Mouse (Mus musculus): ENCODE results near the gene Ly86. TPM values are rescaled to one million over a fixed set of nuclear protein-coding genes. Genes with fewer than 3 reads are reported as not detected.

The Ly86 gene
- total RNA-seq (2014; rRNA removed) (6.0 and 8.6 TPM in 2 replicates), polyA plus RNA-seq (2012; rRNA removed) (1.9 and 4.4 TPM in 2 replicates)

GRCm38 (mm10) chr13:37344909-37345772 is at the start of gene Ly86:
Gene Ly86, plus strand, starts transcription at chr13:37345208.
- Histone ChIP-seq H3K4me1 (ENCODE audit: control insufficient read depth, insufficient read depth, low read length) (peaks cover 6% of the 10 kb centered on the region), H3K27ac (replicated peaks; ENCODE audit: insufficient read depth, low read depth, low read length) (peak within 1 kb of the TSS; percentile 73), H3K27me3 (ENCODE audit: control insufficient read depth, insufficient read depth, low read length) (no peaks in the 10 kb centered on the region), H3K36me3 (ENCODE audit: control insufficient read depth, insufficient read depth, low read length) (no peaks in the 10 kb centered on the region), H3K79me2 (ENCODE audit: control insufficient read depth, insufficient read depth, low read length) (no peaks in the 10 kb centered on the region), H3K4me3 (ENCODE audit: insufficient read depth, low read depth, low read length) (peak within 1 kb of the TSS; percentile 65), H3K9ac (ENCODE audit: low read depth, low read length) (peak within 1 kb of the TSS; percentile 62)
- DNase-seq (ENCODE audit: extremely low read depth, low read depth, low spot score), result no peak
- 90% methylated on average over 28 of the region's 28 CpGs for WGBS
- TF ChIP-seq CTCF (IDR thresholded peaks at IDR 0.05; ENCODE audit: low read depth, low read length) (no peak), POLR2A (IDR thresholded peaks at IDR 0.05; ENCODE audit: extremely low read depth, insufficient read depth, low read length) (no peak)

- Histone ChIP-seq H3K36me3 (ENCODE audit: control insufficient read depth, insufficient read depth, low read length) (no peaks in the 10 kb centered on the region), H3K4me3 (ENCODE audit: insufficient read depth, low read depth, low read length) (no peak overlapping the region), H3K79me2 (ENCODE audit: control insufficient read depth, insufficient read depth, low read length) (no peaks in the 10 kb centered on the region), H3K27me3 (ENCODE audit: control insufficient read depth, insufficient read depth, low read length) (no peaks in the 10 kb centered on the region), H3K4me1 (ENCODE audit: control insufficient read depth, insufficient read depth, low read length) (no peaks in the 10 kb centered on the region), H3K9ac (ENCODE audit: low read depth, low read length) (no peak overlapping the region), H3K27ac (replicated peaks; ENCODE audit: insufficient read depth, low read depth, low read length) (no peak overlapping the region)
- TF ChIP-seq CTCF (IDR thresholded peaks at IDR 0.05; ENCODE audit: low read depth, low read length) (no peak), POLR2A (IDR thresholded peaks at IDR 0.05; ENCODE audit: extremely low read depth, insufficient read depth, low read length) (no peak)
- 69% methylated on average over 5 of the region's 5 CpGs for WGBS
- no peak for DNase-seq (ENCODE audit: extremely low read depth, low read depth, low spot score)
Measured at GRCm38 (mm10) chr13:37297886-37298285, 47.1 kb upstream of the Ly86 start.

GRCm38 (mm10) chr13:37298856-37299255 is 46.2 kb upstream of the Ly86 start:
- no peaks in the 10 kb centered on the region for H3K36me3 ChIP-seq (ENCODE audit: control insufficient read depth, insufficient read depth, low read length)
- no peaks in the 10 kb centered on the region for H3K27me3 ChIP-seq (ENCODE audit: control insufficient read depth, insufficient read depth, low read length)
- WGBS, result 11% methylated on average over 1 of the region's 1 CpGs
- H3K4me1 ChIP-seq (ENCODE audit: control insufficient read depth, insufficient read depth, low read length), result no peaks in the 10 kb centered on the region
- DNase-seq (ENCODE audit: extremely low read depth, low read depth, low spot score), result peak; percentile 37
- H3K4me3 ChIP-seq (ENCODE audit: insufficient read depth, low read depth, low read length), result no peak overlapping the region
- TF ChIP-seq POLR2A (IDR thresholded peaks at IDR 0.05; ENCODE audit: extremely low read depth, insufficient read depth, low read length) (no peak), CTCF (IDR thresholded peaks at IDR 0.05; ENCODE audit: low read depth, low read length) (no peak)
- H3K79me2 ChIP-seq (ENCODE audit: control insufficient read depth, insufficient read depth, low read length), result no peaks in the 10 kb centered on the region
- no peak overlapping the region for H3K27ac ChIP-seq (replicated peaks; ENCODE audit: insufficient read depth, low read depth, low read length)
- no peak overlapping the region for H3K9ac ChIP-seq (ENCODE audit: low read depth, low read length)

GRCm38 (mm10) chr13:37302877-37303276 is 42.1 kb upstream of the Ly86 start:
- 66% methylated on average over 5 of the region's 5 CpGs for WGBS
- no peak overlapping the region for H3K27ac ChIP-seq (replicated peaks; ENCODE audit: insufficient read depth, low read depth, low read length)
- TF ChIP-seq CTCF (IDR thresholded peaks at IDR 0.05; ENCODE audit: low read depth, low read length) (no peak), POLR2A (IDR thresholded peaks at IDR 0.05; ENCODE audit: extremely low read depth, insufficient read depth, low read length) (no peak)

GRCm38 (mm10) chr13:37308006-37308405 is 37.0 kb upstream of the Ly86 start:
- WGBS, result 67% methylated on average over 4 of the region's 4 CpGs
- Histone ChIP-seq H3K79me2 (ENCODE audit: control insufficient read depth, insufficient read depth, low read length) (no peaks in the 10 kb centered on the region), H3K4me3 (ENCODE audit: insufficient read depth, low read depth, low read length) (no peak overlapping the region), H3K36me3 (ENCODE audit: control insufficient read depth, insufficient read depth, low read length) (no peaks in the 10 kb centered on the region), H3K4me1 (ENCODE audit: control insufficient read depth, insufficient read depth, low read length) (no peaks in the 10 kb centered on the region), H3K27me3 (ENCODE audit: control insufficient read depth, insufficient read depth, low read length) (no peaks in the 10 kb centered on the region), H3K27ac (replicated peaks; ENCODE audit: insufficient read depth, low read depth, low read length) (no peak overlapping the region), H3K9ac (ENCODE audit: low read depth, low read length) (no peak overlapping the region)
- DNase-seq (ENCODE audit: extremely low read depth, low read depth, low spot score), result no peak
- TF ChIP-seq POLR2A (IDR thresholded peaks at IDR 0.05; ENCODE audit: extremely low read depth, insufficient read depth, low read length) (no peak), CTCF (IDR thresholded peaks at IDR 0.05; ENCODE audit: low read depth, low read length) (no peak)

More at GRCm38 (mm10) chr13:37302877-37303276, 42.1 kb upstream of the Ly86 start:
- Histone ChIP-seq H3K9ac (ENCODE audit: low read depth, low read length) (no peak overlapping the region), H3K79me2 (ENCODE audit: control insufficient read depth, insufficient read depth, low read length) (no peaks in the 10 kb centered on the region), H3K27me3 (ENCODE audit: control insufficient read depth, insufficient read depth, low read length) (no peaks in the 10 kb centered on the region), H3K4me1 (ENCODE audit: control insufficient read depth, insufficient read depth, low read length) (no peaks in the 10 kb centered on the region), H3K36me3 (ENCODE audit: control insufficient read depth, insufficient read depth, low read length) (no peaks in the 10 kb centered on the region), H3K4me3 (ENCODE audit: insufficient read depth, low read depth, low read length) (no peak overlapping the region)
- DNase-seq (ENCODE audit: extremely low read depth, low read depth, low spot score), result no peak

- H3K4me3 ChIP-seq (ENCODE audit: insufficient read depth, low read depth, low read length), result no peak overlapping the region
- H3K27me3 ChIP-seq (ENCODE audit: control insufficient read depth, insufficient read depth, low read length), result no peaks in the 10 kb centered on the region
- 77% methylated on average over 5 of the region's 5 CpGs for WGBS
- DNase-seq (ENCODE audit: extremely low read depth, low read depth, low spot score), result no peak
- no peaks in the 10 kb centered on the region for H3K79me2 ChIP-seq (ENCODE audit: control insufficient read depth, insufficient read depth, low read length)
- no peak overlapping the region for H3K9ac ChIP-seq (ENCODE audit: low read depth, low read length)
- no peak overlapping the region for H3K27ac ChIP-seq (replicated peaks; ENCODE audit: insufficient read depth, low read depth, low read length)
- no peaks in the 10 kb centered on the region for H3K36me3 ChIP-seq (ENCODE audit: control insufficient read depth, insufficient read depth, low read length)
- H3K4me1 ChIP-seq (ENCODE audit: control insufficient read depth, insufficient read depth, low read length), result no peaks in the 10 kb centered on the region
- no peak for TF ChIP-seq CTCF (IDR thresholded peaks at IDR 0.05; ENCODE audit: low read depth, low read length)
- no peak for TF ChIP-seq POLR2A (IDR thresholded peaks at IDR 0.05; ENCODE audit: extremely low read depth, insufficient read depth, low read length)
Measured at GRCm38 (mm10) chr13:37309296-37309695, 35.7 kb upstream of the Ly86 start.
